Mouse (Mus musculus) heart, adult 2 months (tissue): ENCODE results near the gene Ovol3.

Experiments
- CTCF ChIP-seq: fragments of 200-600 bp; IDR thresholded peaks from 2 replicates; pipeline ENCODE4 v1.8.1; 2022; ENCODE audit warnings: antibody characterized with exemption, mild to moderate bottlenecking, moderate library complexity
- POLR2A ChIP-seq: fragments of 200-500 bp; IDR thresholded peaks from 2 replicates; pipeline ENCODE4 v1.6.1; 2011; ENCODE audit warnings: mild to moderate bottlenecking, low read depth, low read length, control low read depth; ENCODE audit not compliant: insufficient read depth

GRCm38 (mm10) chr7:30231669-30232454 lies 3.7 kb downstream of the Ovol3 start, which contains the start of the genes Polr2i and Tbcb:
- peak; percentile 88 for TF ChIP-seq POLR2A
- TF ChIP-seq CTCF = no peak
